8 mouse cellular contexts compared by ENCODE assay signal in genomic region chr1:152817794-152818193, GRCm38 (mm10). TPM values are rescaled to one million over a fixed set of nuclear protein-coding genes. Genes with fewer than 3 reads are reported as not detected.
DNase-seq lines count a peak whose midpoint lies in the region; ATAC-seq lines count a peak whose summit lies in the region.

No protein-coding gene starts in this region.

- peaks cover 45% of the 10 kb centered on the region for H3K4me1 ChIP-seq in midbrain, embryonic 10.5 days
- H3K4me1 ChIP-seq in midbrain, embryonic 16.5 days (ENCODE audit: control insufficient read depth, insufficient read depth, low read length) = peaks cover 12% of the 10 kb centered on the region
- H3K4me1 ChIP-seq in hindbrain, embryonic 13.5 days (replicated peaks) = peaks cover 40% of the 10 kb centered on the region

- H3K4me2 ChIP-seq in midbrain, embryonic 16.5 days (ENCODE audit: low read length) = no peak overlapping the region
- no peak overlapping the region for H3K4me2 ChIP-seq in hindbrain, embryonic 13.5 days

- H3K36me3 ChIP-seq in midbrain, embryonic 10.5 days = no peaks in the 10 kb centered on the region
- no peaks in the 10 kb centered on the region for H3K36me3 ChIP-seq in midbrain, embryonic 16.5 days (ENCODE audit: control insufficient read depth, insufficient read depth, low read length)
- peaks cover 3% of the 10 kb centered on the region; the same call in 1 of the 2 replicates for H3K36me3 ChIP-seq in hindbrain, embryonic 13.5 days
- peaks cover 15% of the 10 kb centered on the region for H3K36me3 ChIP-seq in splenic B cell, adult 2 months (ENCODE audit: control insufficient read depth, insufficient read depth, low read length, poor library complexity, severe bottlenecking)

- no peaks in the 10 kb centered on the region for H3K27me3 ChIP-seq in midbrain, embryonic 10.5 days (ENCODE audit: low read depth, poor library complexity, severe bottlenecking)
- no peaks in the 10 kb centered on the region for H3K27me3 ChIP-seq in midbrain, embryonic 16.5 days (ENCODE audit: control insufficient read depth, insufficient read depth, low read depth, low read length)
- no peaks in the 10 kb centered on the region for H3K27me3 ChIP-seq in hindbrain, embryonic 13.5 days
- H3K27me3 ChIP-seq in splenic B cell, adult 2 months (ENCODE audit: control insufficient read depth, insufficient read depth, low read length, poor library complexity, severe bottlenecking) = no peaks in the 10 kb centered on the region

- no peak for DNase-seq in midbrain, embryonic 10.5 days (ENCODE audit: low spot score)
- DNase-seq in gastrocnemius, adult 8-10 months (ENCODE audit: low spot score in 2 of 2) = peak; percentile 29 to 54
- DNase-seq in lung, postnatal 25 days (ENCODE audit: low spot score) = peak; percentile 48
- DNase-seq in splenic B cell, adult 2 months (ENCODE audit: low read depth, low spot score) = peak; percentile 90
- no peak for DNase-seq in urinary bladder, postnatal 14 days (ENCODE audit: low spot score)
- no peak for DNase-seq in layer of hippocampus, adult 9-10 months (ENCODE audit: low spot score)

- 0 out of 2 replicates have a peak overlapping the region, but pooled peaks have one; percentile 35 for H3K27ac ChIP-seq in midbrain, embryonic 10.5 days (replicated peaks)
- H3K27ac ChIP-seq in midbrain, embryonic 16.5 days (ENCODE audit: low read length) = no peak overlapping the region; the same call in 1 of the 2 replicates
- H3K27ac ChIP-seq in hindbrain, embryonic 13.5 days = peak overlapping the region; percentile 82

- H3K4me3 ChIP-seq in midbrain, embryonic 10.5 days = no peak overlapping the region
- H3K4me3 ChIP-seq in midbrain, embryonic 16.5 days (ENCODE audit: low read depth, low read length) = no peak overlapping the region
- no peak overlapping the region for H3K4me3 ChIP-seq in hindbrain, embryonic 13.5 days

- H3K9ac ChIP-seq in midbrain, embryonic 16.5 days (ENCODE audit: low read depth, low read length) = no peak overlapping the region
- no peak overlapping the region; the same call in 1 of the 2 replicates for H3K9ac ChIP-seq in hindbrain, embryonic 13.5 days

- ATAC-seq in midbrain, embryonic 16.5 days = no peak
- ATAC-seq in hindbrain, embryonic 13.5 days (ENCODE audit: low FRiP score) = 0 out of 2 replicates have a peak, but pooled peaks have one; percentile 26

- H3K9me3 ChIP-seq in midbrain, embryonic 10.5 days (replicated peaks) = peaks cover 4% of the 10 kb centered on the region; the same call in 1 of the 2 replicates
- H3K9me3 ChIP-seq in midbrain, embryonic 16.5 days (replicated peaks; ENCODE audit: control insufficient read depth, low read length, poor library complexity, severe bottlenecking) = no peaks in the 10 kb centered on the region; the same call in 1 of the 2 replicates
- no peaks in the 10 kb centered on the region for H3K9me3 ChIP-seq in hindbrain, embryonic 13.5 days

- 46% methylated on average over 10 of the region's 10 CpGs for WGBS in midbrain, embryonic 10.5 days
- 27% methylated on average over 10 of the region's 10 CpGs for WGBS in midbrain, embryonic 16.5 days
- WGBS in hindbrain, embryonic 13.5 days = 7% methylated on average over 10 of the region's 10 CpGs

RNA-seq across cellular contexts. Expression of gene Ncf2, which starts 17.8 kb away (rescaled TPM):
- polyA plus RNA-seq in midbrain, embryonic 10.5 days (2016; fragmentation: Nextera tagmentation; extraction: Ambion mirVana) = 2.9 and 3.0 TPM in 2 replicates
- polyA plus RNA-seq in midbrain, embryonic 16.5 days (2015; fragmentation: Nextera tagmentation; extraction: Ambion mirVana) = 1.9 and 2.3 TPM in 2 replicates
- 1 to 10 TPM in 1 of 4 experiments, under 1 TPM in 3; 0.34 to 1.1 (median 0.48) TPM for total RNA-seq in gastrocnemius, adult 8-10 months (2022)
- 2.5 and 3.4 TPM in 2 replicates for polyA plus RNA-seq in hindbrain, embryonic 13.5 days (2015; fragmentation: Nextera tagmentation; extraction: Ambion mirVana)

RNA-seq across cellular contexts. Expression of gene Arpc5, which starts 51.5 kb away (rescaled TPM):
- 207 and 235 TPM in 2 replicates for polyA plus RNA-seq in midbrain, embryonic 10.5 days (2016; fragmentation: Nextera tagmentation; extraction: Ambion mirVana)
- polyA plus RNA-seq in midbrain, embryonic 16.5 days (2015; fragmentation: Nextera tagmentation; extraction: Ambion mirVana) = 380 and 393 TPM in 2 replicates
- total RNA-seq in gastrocnemius, adult 8-10 months (2022) = 1 to 10 TPM; 7.3 to 9.8 (median 8.7) TPM
- polyA plus RNA-seq in hindbrain, embryonic 13.5 days (2015; fragmentation: Nextera tagmentation; extraction: Ambion mirVana) = 343 and 364 TPM in 2 replicates

RNA-seq across cellular contexts. Expression of gene Rgl1, which starts 51.6 kb away (rescaled TPM):
- 23.2 and 24.4 TPM in 2 replicates for polyA plus RNA-seq in midbrain, embryonic 10.5 days (2016; fragmentation: Nextera tagmentation; extraction: Ambion mirVana)
- 13.3 and 13.9 TPM in 2 replicates for polyA plus RNA-seq in midbrain, embryonic 16.5 days (2015; fragmentation: Nextera tagmentation; extraction: Ambion mirVana)
- total RNA-seq in gastrocnemius, adult 8-10 months (2022) = 1 to 10 TPM; 2.9 to 9.4 (median 5.3) TPM
- polyA plus RNA-seq in hindbrain, embryonic 13.5 days (2015; fragmentation: Nextera tagmentation; extraction: Ambion mirVana) = 19.8 and 24.0 TPM in 2 replicates

Comparison
In these comparisons a context has a peak if more than half of its experiments do, and no peak if none do; other contexts are left out.
1. DNase-seq: peak in gastrocnemius, adult 8-10 months (2 of 2), lung, postnatal 25 days (single experiment) and splenic B cell, adult 2 months (single experiment); none in midbrain, embryonic 10.5 days (single experiment), urinary bladder, postnatal 14 days (single experiment) and layer of hippocampus, adult 9-10 months (single experiment).